Mouse (Mus musculus): ENCODE data around the gene Kdm5a.

The Kdm5a gene

DNA sequence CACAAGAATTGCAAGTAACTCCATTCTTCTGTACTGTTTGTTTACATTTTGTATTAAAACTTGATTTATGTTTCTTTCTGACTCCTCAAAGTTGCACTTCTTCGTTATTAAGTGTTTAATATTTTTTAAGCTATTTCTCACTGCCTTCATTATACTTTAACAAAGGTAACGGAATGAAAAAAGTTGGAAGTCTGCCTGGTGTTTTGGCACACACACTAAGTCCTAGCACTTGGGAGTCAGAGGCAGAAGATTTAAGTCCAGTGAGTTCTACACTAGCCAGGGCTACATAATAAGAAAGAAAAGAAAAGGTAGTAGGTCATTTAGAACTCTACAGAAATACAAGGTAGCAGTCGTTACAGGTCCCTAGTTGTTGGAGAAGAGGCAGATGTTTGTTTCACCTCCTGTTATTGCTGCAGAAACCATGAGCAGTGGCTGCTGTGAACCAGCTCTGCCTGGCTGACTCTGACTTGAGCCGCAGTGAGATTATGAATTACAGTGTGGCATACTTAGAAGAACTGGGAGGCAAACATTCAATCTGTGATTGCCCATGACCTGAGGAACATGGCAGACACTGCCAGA lies 78.3 kb downstream of the Kdm5a start:
- DNase-seq = peak; percentile 70 to 78

DNA sequence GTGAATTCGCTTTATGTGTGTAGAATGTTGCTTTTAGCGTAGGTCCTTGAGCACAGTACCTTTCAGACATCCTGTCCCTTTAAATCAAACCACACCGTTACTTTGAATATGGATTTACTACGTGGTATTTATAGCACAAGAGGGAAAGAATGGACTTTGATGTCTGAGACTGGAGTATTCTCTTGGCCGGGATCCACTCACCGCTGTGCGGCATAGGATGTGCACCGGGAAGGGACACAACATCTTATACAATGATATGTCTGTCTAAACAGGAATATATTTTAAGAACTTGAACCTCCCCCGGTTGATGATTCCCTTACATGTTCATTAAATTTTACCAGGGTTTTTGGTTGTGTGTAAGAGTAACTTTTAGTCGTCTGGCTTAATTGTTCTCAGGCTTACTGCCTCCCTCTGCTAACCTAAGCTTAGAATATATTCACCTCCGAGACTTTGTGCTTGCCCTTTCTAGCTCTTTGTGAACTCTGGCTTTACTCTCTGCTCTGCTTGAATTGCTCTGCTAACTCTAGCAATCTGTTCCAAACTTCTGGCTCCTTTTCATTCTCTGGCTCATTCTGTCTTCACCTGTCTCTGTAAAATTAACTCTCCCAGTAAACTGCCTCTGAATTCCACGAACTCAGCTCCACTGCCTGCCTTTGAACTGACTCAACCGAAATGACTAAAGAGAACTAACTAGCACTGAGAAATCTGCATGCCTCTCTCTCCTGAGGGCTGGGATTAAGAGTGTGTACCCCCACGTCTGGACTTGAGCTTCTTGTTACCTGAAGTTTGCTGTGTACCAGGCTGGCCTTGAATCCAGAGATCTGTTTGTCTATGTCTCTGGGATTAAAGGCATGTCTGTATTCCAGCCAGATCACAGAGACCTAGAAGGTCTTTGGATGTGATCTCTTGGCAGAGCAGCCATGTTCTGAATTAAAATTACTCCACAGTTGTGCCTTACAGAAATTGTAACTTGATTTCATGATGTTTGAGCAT lies 79.7 kb downstream of the Kdm5a start:
- DNase-seq = peak; percentile 32 to 70

DNA sequence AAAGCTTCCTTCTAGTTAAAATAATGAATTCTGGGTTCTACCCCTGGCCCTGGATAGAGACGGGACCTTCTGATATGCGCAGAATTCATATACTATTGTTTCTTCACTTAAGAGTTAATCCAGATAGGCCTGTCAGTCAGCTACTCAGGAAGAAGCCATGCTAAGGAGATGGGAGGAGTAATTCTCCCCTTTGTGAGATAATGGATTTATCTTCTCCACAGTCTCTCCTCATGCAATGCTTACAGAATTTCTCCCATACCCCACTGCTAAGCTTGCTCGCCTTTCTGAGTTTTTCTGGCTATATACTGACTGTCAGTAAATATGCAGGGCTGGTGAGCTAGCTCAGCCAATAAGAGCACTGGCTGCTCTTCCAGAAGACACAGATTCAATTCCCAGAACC lies 86.3 kb downstream of the Kdm5a start:
- DNase-seq = no peak

DNA sequence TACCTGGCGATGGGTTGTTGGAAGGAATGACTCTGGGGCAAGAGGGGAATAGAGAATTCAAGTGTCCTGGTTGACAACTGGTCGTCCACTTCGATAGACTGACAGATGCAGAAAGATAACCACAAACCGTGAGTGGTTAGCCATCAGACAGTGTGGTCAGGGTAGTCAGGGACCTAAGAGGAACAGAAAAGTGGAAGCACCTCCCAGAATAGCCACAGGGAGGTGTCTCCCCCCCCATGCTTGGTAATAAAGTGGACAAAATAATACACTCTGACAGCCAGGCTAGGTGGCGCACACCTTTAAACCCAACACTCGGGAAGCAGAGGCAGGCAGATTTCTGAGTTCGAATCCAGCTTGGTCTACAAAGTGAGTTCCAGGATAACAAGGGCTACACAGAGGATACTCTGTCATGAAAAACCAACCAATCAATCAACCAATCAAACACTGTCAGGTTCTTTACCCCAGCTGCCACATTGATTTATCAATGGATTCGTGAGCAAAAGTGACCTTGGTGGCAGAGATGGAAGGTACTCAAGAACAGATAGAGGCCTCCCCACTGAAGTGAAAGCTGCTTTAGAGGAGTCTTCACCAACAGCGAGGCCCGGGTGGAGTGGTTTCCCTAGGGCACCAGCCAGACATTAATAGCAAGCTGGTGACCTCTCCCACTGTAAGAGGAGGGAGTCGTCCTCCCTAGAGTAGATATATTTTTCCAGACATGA lies 88.6 kb downstream of the Kdm5a start:
- no peak for DNase-seq

DNA sequence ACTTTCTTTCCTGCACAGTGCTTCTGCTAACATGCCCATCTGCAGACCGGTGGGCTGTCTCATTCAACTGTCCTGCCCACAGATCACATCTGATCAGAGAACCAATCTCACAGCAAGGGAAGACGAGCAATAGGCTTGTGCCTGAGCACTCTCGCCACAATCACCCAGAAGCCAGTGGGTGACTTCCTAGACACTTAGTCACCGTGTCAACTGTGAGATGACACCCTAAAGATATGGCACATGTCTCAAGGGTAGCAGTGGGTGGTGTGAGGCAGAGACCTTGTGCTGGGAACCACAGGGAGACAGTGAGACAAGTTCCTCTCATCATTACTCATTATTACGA lies 89.2 kb downstream of the Kdm5a start:
- no peak for DNase-seq

DNA sequence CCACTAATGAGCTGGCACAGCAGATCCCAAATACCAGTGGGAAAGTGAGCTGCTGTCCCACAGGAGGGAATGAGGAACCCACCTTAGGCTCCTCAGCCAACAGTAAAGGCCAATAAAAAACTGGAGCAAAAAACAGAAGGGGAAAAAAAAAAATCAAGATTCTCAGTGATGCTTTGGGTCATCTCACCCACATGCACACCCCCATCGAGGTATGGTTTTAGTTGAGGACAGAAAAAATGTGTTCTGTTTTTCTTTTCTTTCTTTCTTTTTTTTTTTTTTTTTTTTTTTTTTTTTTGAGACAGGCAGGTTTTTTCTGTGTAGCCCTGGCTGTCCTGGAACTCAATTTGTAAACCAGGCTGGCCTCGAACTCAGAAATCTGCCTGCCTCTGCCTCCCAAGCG lies 89.6 kb downstream of the Kdm5a start:
- no peak for DNase-seq

DNA sequence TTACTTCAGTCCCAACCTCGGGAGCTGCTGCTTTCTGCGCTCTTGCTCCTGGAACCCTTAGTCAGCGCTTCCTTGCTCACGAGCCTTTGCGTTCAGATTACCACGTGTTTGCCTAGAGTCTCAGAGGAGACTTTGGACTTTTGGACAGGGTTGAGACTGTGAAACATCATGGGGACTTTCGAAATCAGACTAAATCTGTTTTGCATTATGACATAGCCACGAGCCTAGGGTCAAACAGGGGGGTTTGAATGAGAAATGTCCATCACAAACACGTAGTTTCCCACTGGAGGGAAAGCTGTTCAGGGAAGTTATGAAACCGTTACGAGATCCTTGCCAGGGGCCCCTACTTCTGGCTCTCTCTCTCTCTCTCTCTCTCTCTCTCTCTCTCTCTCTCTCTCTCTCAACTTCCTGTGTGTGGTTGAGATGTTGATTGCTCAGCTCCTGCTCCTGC lies 90.7 kb downstream of the Kdm5a start:
- DNase-seq = peak; percentile 72 to 86

DNA sequence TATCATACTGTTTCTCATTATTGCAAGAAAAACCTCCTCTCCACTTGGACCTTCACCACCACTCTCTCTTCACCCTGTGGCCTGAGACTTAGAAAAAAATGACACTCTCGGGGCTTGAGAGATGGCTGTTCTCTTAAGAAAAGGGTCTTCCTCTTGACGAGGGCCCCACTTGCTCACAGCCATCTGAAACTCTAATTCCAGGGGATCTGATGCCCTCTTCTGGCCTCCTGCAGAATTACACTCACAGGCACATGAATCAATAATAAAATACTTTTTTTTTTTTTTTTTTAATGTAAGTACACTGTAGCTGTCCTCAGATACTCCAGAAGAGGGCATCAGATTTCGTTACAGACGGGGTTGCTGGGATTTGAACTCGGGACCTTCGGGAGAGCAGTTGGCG lies 93.2 kb downstream of the Kdm5a start:
- DNase-seq = peak in 1 of 2 experiments; percentile 63

DNA sequence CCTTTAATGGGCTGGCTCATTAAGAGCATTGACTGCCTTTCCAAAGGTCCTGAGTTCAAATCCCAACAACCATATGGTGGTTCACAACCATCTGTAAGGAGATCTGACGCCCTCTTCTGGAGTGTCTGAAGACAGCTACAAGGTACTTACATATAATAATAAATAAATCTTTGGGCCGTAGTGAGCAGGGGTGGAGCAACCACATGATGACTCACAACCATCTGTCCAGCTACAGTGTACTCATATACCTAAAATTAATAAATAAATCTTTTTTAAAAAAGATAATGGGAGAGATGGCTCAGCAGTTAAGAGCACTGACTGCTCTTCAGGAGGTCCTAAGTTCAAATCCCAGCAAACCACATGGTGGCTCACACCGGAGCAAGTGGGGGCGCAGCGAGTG lies 93.8 kb downstream of the Kdm5a start:
- no peak for DNase-seq

DNA sequence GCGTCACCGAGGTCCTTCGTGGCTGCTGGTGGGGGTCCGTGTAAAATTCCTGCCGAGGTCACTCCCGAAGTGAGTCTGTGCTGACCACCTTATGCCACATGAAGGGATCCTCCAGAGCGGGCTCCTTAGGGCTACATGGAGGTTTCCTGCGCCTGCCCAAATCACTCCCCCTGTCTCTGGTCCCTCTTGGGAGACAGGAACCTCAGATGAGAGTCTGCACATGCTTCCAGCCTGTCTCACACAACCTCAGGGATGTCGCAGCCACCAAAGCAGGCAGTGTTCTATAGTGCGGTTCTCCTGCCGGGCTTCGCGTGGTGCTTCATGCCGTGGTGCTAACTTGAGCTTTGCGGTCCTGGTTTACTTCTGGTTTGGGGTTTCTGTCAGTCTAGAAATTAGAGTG lies 97.3 kb downstream of the Kdm5a start:
- DNase-seq = no peak

DNA sequence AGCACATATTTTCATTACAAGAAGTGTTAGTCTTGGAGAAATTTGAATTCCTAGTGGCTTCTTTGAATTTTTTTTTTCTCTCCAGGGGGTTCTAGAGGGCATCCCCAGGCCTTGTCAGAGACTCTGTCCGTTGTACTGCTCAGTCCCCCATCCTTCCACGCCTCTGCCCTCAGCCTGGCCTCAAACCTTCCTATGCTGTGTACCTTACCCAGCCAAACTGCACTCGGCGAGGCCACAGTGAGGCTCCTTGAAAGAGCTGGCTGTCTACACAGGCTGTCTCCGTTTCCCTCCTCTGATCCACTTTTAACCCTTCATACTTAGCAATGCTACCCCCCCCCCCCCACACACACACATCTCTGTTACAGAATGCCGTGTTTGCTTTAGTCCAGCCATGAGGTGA lies 98.3 kb downstream of the Kdm5a start:
- DNase-seq = no peak

DNA sequence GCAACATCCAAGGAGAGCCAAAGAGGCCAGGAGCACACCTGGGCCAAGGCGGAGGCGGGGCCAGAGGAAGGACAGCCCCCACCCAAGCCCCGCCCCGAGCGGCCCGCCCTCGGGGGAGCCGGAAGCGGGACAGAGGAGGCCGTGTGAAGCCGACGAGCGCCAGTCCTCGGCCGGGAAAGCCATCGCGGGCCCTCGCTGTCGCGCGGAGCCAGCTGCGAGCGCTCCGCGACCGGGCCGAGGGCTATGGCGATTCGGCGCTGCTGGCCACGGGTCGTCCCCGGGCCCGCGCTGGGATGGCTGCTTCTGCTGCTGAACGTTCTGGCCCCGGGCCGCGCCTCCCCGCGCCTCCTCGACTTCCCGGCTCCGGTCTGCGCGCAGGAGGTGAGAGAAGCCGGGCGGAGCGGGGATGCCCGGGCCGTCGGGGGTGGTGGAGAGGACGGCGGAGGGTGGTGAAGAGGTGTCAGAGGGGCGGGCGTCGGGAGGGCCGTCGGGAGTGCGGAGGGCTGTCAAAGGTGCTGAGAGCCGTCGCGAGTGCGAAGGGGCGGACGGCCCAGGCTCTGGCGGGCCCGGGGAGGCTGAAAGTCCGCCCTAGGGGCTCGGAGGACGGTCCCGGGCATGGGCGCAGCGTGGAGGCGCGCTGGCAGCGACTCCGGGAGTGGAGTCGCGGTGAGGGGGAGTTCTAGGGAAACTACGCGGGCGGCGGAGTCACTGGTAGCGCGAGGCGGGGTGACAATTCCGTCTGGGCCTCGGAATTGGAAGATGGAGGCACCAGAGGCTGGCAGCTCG lies 99.4 kb downstream of the Kdm5a start, which contains the start of gene Il17ra:
Gene Il17ra (plus strand): TSS at position 162 of the 786 bp plus-strand sequence.
- peak; percentile 85 to 91 for DNase-seq

DNA sequence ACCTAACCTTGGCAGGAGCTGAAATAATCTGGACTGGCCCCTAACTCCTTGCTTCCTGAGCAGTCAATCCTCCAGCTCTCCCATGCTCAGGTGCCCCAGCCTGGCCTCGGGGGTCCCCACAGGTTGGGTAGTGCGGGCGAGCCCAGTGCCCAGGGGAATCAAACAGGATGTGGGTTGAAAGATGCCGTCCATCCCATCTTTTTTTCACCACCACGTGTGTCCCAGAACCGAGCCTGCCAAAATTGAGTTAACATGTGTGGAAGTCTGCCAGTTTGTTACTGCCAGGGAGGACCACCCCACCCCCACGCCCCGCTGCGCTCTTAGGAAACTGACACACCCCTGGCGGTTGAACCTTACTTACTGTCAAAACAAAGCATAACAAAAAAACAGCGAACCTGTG lies 100.0 kb downstream of the Kdm5a start:
- peak; percentile 51 to 72 for DNase-seq

DNA sequence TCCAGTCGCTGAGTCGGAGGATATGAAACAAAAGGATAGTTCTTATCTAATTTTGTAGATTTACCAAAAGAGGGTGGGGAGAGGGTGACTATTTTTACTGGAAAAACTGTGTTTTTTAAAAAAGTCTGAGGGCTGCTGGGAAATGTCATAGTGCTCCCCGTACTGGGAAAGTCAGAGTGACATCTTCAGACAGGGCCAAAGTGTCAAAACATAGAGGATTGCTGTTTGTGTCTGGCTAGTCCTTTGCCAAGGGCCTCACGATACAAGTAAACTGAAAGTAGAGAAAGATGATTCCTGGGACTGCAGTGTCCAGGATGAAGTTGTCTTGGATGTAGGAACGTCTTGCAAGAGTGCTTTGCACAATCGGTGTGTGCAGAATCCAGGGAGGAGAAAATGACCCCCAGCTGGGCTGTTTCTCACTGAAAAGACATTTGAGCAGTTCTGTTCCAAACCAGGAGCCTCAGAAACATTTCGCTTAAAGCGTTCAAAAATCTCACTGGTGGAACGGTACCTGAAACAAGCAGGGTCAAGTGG lies 100.5 kb downstream of the Kdm5a start:
- DNase-seq = no peak

DNA sequence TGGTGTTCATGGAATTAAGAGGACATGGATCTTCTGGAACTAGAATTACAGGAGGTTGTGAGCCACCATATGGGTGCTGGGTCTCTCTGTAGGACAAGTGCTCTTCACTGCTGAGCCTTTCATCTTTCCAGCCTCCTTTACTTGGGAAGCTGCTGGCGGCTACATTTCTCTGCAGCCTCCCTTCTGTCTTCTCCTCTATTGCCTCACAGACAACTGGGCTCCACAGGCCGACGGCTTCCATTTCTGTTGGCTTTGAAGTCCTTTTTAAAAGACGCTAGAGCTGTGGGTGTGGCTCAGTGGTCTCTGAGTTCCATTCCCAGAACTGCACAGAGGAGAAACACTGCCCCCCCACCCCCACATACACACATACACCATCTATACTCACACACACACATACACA lies 101.5 kb downstream of the Kdm5a start:
- DNase-seq = no peak

DNA sequence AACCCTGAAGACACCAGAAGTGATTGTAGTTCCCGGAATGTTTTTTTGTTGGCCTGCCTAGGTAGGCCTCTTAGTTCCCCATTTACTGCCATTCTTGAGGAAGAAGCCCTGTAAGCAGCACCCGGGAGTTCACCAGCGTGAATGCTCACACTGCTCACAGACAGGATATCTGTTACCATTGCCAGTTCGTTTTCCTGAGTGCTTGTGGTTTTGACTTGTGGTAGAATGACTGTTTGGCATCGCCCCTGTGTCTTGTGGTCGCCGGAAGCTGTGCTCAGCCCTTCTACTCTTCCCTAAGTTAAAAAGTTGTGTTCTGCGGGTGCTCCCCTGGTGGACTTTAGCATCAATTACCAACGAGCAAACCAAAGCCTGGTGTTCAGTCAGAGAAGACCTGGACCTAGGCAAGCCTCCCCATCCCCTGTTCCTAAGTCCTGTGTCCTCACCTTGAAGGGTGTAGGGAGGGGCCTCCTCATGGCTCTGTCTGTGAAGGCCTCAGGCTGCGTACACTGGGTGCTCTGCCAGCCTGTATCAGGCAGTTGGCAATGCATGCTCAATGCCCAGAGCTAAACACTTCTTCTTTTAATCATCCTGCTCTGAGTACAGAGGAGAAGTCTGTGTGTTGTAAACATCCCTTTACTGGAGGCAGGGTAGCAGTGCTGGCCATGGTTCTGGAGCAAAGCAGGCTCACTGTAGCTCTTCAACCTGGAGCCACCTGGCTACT lies 102.8 kb downstream of the Kdm5a start:
- DNase-seq = peak; percentile 56 to 73

DNA sequence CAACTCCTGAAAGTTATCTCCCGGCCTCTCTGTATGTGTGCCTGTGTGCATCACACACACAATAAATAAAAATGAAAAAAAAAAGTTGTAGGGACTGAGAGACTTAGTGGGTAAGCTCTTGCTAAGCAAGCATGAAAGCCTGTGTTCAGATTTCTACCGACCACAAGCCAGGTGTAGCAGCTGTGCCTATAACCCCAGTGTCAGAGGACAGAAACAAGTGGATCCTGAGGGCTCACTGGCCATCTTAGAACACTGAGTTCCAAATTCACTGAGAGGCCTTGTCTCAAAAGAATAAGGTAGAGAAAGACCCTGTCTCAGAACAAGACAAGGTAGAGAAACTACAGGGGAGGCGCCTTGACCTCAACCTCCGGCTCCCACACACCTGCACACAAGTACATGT lies 104.3 kb downstream of the Kdm5a start:
- DNase-seq = no peak

DNA sequence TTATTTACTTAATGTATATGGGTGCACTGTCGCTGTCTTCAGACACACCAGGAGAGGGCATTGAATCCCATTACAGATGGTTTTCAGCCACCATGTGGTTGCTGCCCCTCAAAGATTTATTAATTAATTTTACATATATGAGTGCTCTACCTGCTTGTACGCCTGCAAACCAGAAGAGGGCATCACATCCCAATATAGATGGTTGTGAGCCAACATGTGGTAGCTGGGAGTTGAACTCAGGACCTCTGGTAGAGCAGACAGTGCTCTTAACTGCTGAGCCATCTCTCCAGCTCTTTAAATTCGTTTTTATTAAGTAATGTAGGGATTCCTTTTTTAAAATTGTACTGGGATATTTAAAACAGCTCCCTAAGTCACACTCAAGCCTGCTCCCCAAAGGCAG lies 105.3 kb downstream of the Kdm5a start:
- no peak for DNase-seq

DNA sequence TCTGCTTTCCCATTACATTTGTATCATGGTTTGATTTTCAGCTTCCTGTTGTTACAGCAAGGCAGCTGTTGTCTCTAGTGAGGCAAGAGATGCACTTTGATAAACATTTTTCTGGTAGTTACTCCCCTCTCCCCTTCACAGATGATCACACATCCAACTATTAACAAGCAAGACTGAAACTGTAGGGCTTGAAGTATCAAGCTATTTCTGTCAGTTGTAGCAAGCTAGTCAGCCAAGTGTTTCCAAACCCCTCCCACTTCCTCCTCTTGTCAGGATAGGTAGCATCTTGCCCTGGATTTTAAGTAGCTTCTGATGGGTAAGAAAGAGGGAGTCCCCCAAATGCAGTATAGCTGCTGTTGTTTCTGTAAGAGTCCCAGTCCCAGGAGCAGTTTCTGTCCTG lies 105.8 kb downstream of the Kdm5a start:
- no peak for DNase-seq

DNA sequence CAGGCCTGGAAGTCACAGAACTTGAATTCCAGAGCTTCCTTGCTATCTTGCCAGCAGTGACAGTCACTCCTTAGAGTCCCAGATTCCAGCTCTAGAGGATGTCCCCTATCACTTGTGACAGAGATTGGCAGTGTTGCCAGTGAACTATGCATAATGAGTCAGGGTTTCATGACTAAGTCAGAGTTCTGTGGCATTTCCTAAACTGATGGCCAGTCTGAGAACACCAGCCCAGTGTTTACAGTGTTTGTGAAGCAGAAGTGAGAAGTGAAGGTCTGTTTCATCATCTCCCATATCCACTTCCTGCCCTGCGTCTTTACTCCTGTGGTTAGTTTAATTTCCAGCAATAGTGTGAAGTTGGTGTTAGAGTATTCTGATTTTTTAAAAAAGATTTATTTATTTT lies 106.7 kb downstream of the Kdm5a start:
- DNase-seq = no peak

DNA sequence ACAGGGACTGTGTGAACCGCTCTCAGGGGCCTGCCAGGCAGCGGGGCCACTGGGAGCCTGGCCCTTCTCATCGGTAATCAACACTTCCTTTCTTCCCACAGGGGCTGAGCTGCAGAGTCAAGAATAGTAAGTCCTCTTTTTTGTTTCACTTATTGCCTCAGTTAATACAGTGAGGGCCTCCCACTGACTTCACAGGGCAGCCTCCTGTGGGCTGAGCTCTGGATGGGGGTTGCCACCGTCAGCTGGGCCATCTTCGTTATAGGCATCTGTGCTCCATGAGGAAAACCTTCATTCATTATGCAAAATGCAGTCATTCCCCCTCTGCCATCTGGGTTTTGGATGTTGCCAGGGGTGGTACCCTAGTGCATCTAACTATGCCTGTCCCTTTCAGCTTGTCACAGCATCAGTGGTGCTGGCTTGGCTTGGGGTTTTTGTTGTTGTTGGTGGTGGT lies 108.1 kb downstream of the Kdm5a start:
- no peak for DNase-seq
